Mouse (Mus musculus): ENCODE results near the gene Map4k2. TPM values are rescaled to one million over a fixed set of nuclear protein-coding genes. Genes with fewer than 3 reads are reported as not detected.

Gene Map4k2
- polyA plus RNA-seq (2012; rRNA removed): 169 and 208 TPM in 2 replicates

GRCm38 (mm10) chr19:6340524-6341452, at the start of gene Map4k2:
Gene Map4k2, plus strand, starts transcription at chr19:6341135.

GRCm38 (mm10) chr19:6306137-6306551, 34.8 kb upstream of the Map4k2 start, which contains the start of gene Cdc42bpg:
Gene Cdc42bpg, plus strand, starts transcription at chr19:6306456.

GRCm38 (mm10) chr19:6334673-6335457, 6.1 kb upstream of the Map4k2 start, which contains the start of gene Men1:
Gene Men1, plus strand, starts transcription at chr19:6334979.

GRCm38 (mm10) chr19:6363411-6364240, 22.7 kb downstream of the Map4k2 start, which contains the start of gene Sf1:
Gene Sf1, plus strand, starts transcription at chr19:6363690.

GRCm38 (mm10) chr19:6384128-6384527, 43.2 kb downstream of the Map4k2 start, which contains the start of gene Pygm:
Gene Pygm, plus strand, starts transcription at chr19:6384399.

GRCm38 (mm10) chr19:6399285-6400095, 58.6 kb downstream of the Map4k2 start, which contains the start of gene Rasgrp2:
Gene Rasgrp2, plus strand, starts transcription at chr19:6399340.

Other genes with a start within 250 kb of the Map4k2 start
- gene AC131692.1, start 246.7 kb upstream of the Map4k2 start, polyA plus RNA-seq (2012; rRNA removed): not detected in 2 replicates
- gene Naaladl1, start 235.4 kb upstream of the Map4k2 start, polyA plus RNA-seq (2012; rRNA removed): 0.57 and 0.89 TPM in 2 replicates
- gene Sac3d1, start 222.5 kb upstream of the Map4k2 start, polyA plus RNA-seq (2012; rRNA removed): 95.3 and 147 TPM in 2 replicates
- 30.1 and 33.9 TPM in 2 replicates for gene Snx15, start 212.8 kb upstream of the Map4k2 start, polyA plus RNA-seq (2012; rRNA removed)
- 5.3 and 8.6 TPM in 2 replicates for gene Batf2, start 200.2 kb upstream of the Map4k2 start, polyA plus RNA-seq (2012; rRNA removed)
- gene Arl2, start 199.6 kb upstream of the Map4k2 start, polyA plus RNA-seq (2012; rRNA removed): 157 and 174 TPM in 2 replicates
- gene Majin, start 156.7 kb upstream of the Map4k2 start, polyA plus RNA-seq (2012; rRNA removed): 0.44 and 0.75 TPM in 2 replicates
- 58.5 and 77.5 TPM in 2 replicates for gene Gpha2, start 114.8 kb upstream of the Map4k2 start, polyA plus RNA-seq (2012; rRNA removed)
- 108 and 236 TPM in 2 replicates for gene Ppp2r5b, start 105.3 kb upstream of the Map4k2 start, polyA plus RNA-seq (2012; rRNA removed)
- gene Atg2a, start 99.5 kb upstream of the Map4k2 start, polyA plus RNA-seq (2012; rRNA removed): 59.3 and 62.5 TPM in 2 replicates
- gene Ehd1, start 64.4 kb upstream of the Map4k2 start, polyA plus RNA-seq (2012; rRNA removed): 255 and 442 TPM in 2 replicates
- 22.0 and 23.7 TPM in 2 replicates for gene Cdc42bpg, start 34.7 kb upstream of the Map4k2 start, polyA plus RNA-seq (2012; rRNA removed)
- 91.9 and 113 TPM in 2 replicates for gene Men1, start 6.2 kb upstream of the Map4k2 start, polyA plus RNA-seq (2012; rRNA removed)
- 206 and 238 TPM in 2 replicates for gene Sf1, start 22.6 kb downstream of the Map4k2 start, polyA plus RNA-seq (2012; rRNA removed)
- gene Pygm, start 43.3 kb downstream of the Map4k2 start, polyA plus RNA-seq (2012; rRNA removed): 19.9 and 23.9 TPM in 2 replicates
- gene Rasgrp2, start 58.2 kb downstream of the Map4k2 start, polyA plus RNA-seq (2012; rRNA removed): 86.4 and 103 TPM in 2 replicates
- 5.9 and 11.2 TPM in 2 replicates for gene Nrxn2, start 77.6 kb downstream of the Map4k2 start, polyA plus RNA-seq (2012; rRNA removed)
- 0.32 TPM in 1 of 2 replicates, not detected in the other for gene Slc22a12, start 201.9 kb downstream of the Map4k2 start, polyA plus RNA-seq (2012; rRNA removed)